ENCODE assay signal across 16 mouse cellular contexts in the genomic region with DNA sequence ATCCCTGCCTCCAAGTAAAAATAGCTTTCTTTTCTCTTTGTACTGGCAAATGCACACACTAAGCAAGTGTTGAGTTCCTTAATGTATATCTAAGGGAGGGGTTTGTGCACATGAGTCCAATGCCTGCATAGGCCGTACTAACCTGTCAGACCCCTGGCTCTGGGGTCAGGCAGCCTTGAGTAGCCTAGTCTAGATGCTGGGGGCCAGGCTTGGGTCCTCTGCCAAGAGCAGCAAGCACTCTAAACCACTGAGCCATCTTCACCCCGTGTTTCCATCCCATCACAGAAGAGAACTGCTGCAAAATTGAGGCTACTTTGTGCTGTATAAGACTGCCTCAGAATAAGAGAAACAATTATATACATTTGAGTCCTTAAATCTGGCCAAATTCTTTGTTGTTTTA.
"Had no signal": no experiment of that assay in that cellular context is flagged by ENCODE, and none has a peak within 500 bp of the region (broad histone marks: within the 10 kb centered on the region; RNA-seq: fewer than 3 reads in every experiment).

No protein-coding gene starts in this region.

- H3K9ac ChIP-seq: heart, embryonic 12.5 days; heart, embryonic 13.5 days; heart, embryonic 15.5 days; hindbrain, embryonic 12.5 days; hindbrain, embryonic 13.5 days; hindbrain, embryonic 14.5 days; hindbrain, embryonic 15.5 days; intestine, embryonic 15.5 days; kidney, embryonic 15.5 days had no signal

- H3K27me3 ChIP-seq: heart, embryonic 12.5 days; heart, embryonic 13.5 days; heart, embryonic 15.5 days; hindbrain, embryonic 12.5 days; hindbrain, embryonic 13.5 days; hindbrain, embryonic 15.5 days; intestine, embryonic 15.5 days; kidney, embryonic 15.5 days had no signal

- H3K27ac ChIP-seq: heart, embryonic 13.5 days; heart, embryonic 15.5 days; hindbrain, embryonic 10.5 days; hindbrain, embryonic 12.5 days; hindbrain, embryonic 13.5 days; hindbrain, embryonic 14.5 days; hindbrain, embryonic 15.5 days; hindbrain, postnatal 0 days; intestine, embryonic 15.5 days; kidney, embryonic 15.5 days; kidney, postnatal 0 days; layer of hippocampus, adult 2 months; left cerebral cortex, adult 2 months had no signal

- H3K4me3 ChIP-seq: heart, embryonic 12.5 days; heart, embryonic 13.5 days; heart, embryonic 15.5 days; hindbrain, embryonic 10.5 days; hindbrain, embryonic 12.5 days; hindbrain, embryonic 13.5 days; hindbrain, embryonic 15.5 days; intestine, embryonic 15.5 days; kidney, embryonic 15.5 days; layer of hippocampus, adult 2 months; left cerebral cortex, adult 2 months had no signal

- DNase-seq: kidney, adult 11 months; layer of hippocampus, adult 9-11 months had no signal

- H3K4me1 ChIP-seq: hindbrain, embryonic 13.5 days had no signal
